Mouse (Mus musculus) limb, embryonic 13.5 days (tissue): ENCODE measurements at regions not wholly inside any gene's neighbourhood (a gene's known extent, or its start where the extent isn't known, plus 50 kb on each side); places are given as distances from the start of the nearest gene placed in this dataset.
A peak's percentile ranks its signal among the peaks of the same experiment; 100 is the strongest.

ENCODE experiments used
- ATAC-seq: fragments of 200-750 bp; cut with Nextera tagmentation; 2 replicates; pipeline ENCODE4 v1.8.0; 2017; ENCODE audit warnings: low read depth, moderate number of reproducible peaks, moderate TSS enrichment; ENCODE audit not compliant: low FRiP score
- H3K27ac ChIP-seq: fragments of 300-500 bp; sonication (generic); 2 replicates; pipeline ENCODE4 v1.5.1; 2015; ENCODE audit warnings: inconsistent platforms, mild to moderate bottlenecking, moderate library complexity
- H3K27me3 ChIP-seq: fragments of 300-500 bp; sonication (generic); 2 replicates; pipeline ENCODE4 v1.6.1; 2015; ENCODE audit warnings: mild to moderate bottlenecking, inconsistent platforms
- H3K36me3 ChIP-seq: fragments of 300-500 bp; sonication (generic); 2 replicates; pipeline ENCODE4 v1.6.1; 2015; ENCODE audit warnings: inconsistent platforms, mild to moderate bottlenecking, moderate library complexity
- H3K4me1 ChIP-seq: fragments of 300-500 bp; sonication (generic); 2 replicates; pipeline ENCODE4 v1.6.1; 2015; ENCODE audit warnings: inconsistent platforms
- H3K4me2 ChIP-seq: fragments of 300-500 bp; sonication (generic); replicated peaks from 2 replicates; pipeline ENCODE4 v1.6.1; 2015; ENCODE audit warnings: inconsistent platforms, mild to moderate bottlenecking, moderate library complexity
- H3K4me3 ChIP-seq: fragments of 300-500 bp; sonication (generic); 2 replicates; pipeline ENCODE4 v1.5.1; 2015; ENCODE audit warnings: moderate library complexity, mild to moderate bottlenecking, inconsistent platforms
- H3K9ac ChIP-seq: fragments of 300-500 bp; sonication (generic); 2 replicates; pipeline ENCODE4 v1.6.1; 2015; ENCODE audit warnings: mild to moderate bottlenecking, inconsistent platforms
- H3K9me3 ChIP-seq: fragments of 300-500 bp; sonication (generic); 2 replicates; pipeline ENCODE4 v1.6.1; 2016; ENCODE audit warnings: inconsistent platforms
- WGBS: fragments of 180-500 bp; shearing (Covaris S2); methylation state at CpG from one replicate; pipeline ENCODE4 v1.1.7; 2015; 5-methylcytosine and 5-hydroxymethylcytosine counted together

DNA sequence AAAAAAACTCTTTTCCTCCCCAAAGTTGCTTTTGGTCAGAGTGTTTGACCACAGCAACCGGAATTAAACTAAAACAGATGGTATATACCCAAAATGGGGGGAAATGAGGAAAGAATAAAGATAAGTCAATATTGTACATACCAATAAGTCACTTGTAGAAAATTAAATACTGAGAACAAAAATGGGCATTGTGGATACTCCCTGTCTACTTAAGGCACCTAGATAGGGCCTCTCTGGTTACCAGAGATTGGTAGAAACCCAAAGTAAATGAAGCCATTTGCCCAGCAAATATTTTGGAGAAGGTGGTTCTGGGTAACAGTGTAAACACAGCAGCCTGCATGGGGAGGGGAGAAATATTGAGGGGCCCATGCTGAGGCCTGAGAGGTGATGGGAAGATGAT, 237.3 kb downstream of the Wdr11 start:
- H3K4me2 ChIP-seq: no peak overlapping the region
- ATAC-seq: no peak
- H3K36me3 ChIP-seq: no peaks in the 10 kb centered on the region
- H3K27me3 ChIP-seq: peaks cover 7% of the 10 kb centered on the region
- H3K4me1 ChIP-seq: peaks cover 28% of the 10 kb centered on the region
- no peaks in the 10 kb centered on the region for H3K9me3 ChIP-seq
- WGBS: 57% methylated on average over 1 of the region's 1 CpGs
- no peak overlapping the region for H3K4me3 ChIP-seq
- H3K9ac ChIP-seq: no peak overlapping the region
- H3K27ac ChIP-seq: no peak overlapping the region

DNA sequence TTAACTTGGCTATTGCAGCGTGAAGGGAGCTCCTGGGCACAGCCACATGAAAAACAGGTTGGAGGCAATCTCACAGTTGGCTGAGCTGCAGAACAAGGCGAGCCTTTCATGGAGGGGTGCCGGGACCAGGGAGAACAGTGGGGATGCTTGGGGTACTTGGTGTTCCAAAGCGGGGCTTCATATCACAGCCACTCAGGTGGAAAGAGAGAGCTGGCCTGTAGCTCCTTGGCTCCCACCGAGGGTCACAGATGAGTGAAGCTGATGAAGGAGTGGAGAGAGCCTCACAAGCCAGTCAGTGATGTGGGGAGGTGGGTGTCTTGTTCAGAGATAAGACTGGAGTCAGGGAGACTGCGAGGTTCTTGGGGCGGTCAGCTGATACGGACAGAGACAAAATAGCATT, 241.2 kb downstream of the Wdr11 start:
- Histone ChIP-seq H3K36me3 (no peaks in the 10 kb centered on the region), H3K4me3 (no peak overlapping the region), H3K4me1 (peaks cover 11% of the 10 kb centered on the region), H3K4me2 (no peak overlapping the region), H3K9ac (no peak overlapping the region), H3K27ac (no peak overlapping the region), H3K9me3 (no peaks in the 10 kb centered on the region), H3K27me3 (no peaks in the 10 kb centered on the region)
- WGBS: 84% methylated on average over 8 of the region's 8 CpGs
- no peak for ATAC-seq

DNA sequence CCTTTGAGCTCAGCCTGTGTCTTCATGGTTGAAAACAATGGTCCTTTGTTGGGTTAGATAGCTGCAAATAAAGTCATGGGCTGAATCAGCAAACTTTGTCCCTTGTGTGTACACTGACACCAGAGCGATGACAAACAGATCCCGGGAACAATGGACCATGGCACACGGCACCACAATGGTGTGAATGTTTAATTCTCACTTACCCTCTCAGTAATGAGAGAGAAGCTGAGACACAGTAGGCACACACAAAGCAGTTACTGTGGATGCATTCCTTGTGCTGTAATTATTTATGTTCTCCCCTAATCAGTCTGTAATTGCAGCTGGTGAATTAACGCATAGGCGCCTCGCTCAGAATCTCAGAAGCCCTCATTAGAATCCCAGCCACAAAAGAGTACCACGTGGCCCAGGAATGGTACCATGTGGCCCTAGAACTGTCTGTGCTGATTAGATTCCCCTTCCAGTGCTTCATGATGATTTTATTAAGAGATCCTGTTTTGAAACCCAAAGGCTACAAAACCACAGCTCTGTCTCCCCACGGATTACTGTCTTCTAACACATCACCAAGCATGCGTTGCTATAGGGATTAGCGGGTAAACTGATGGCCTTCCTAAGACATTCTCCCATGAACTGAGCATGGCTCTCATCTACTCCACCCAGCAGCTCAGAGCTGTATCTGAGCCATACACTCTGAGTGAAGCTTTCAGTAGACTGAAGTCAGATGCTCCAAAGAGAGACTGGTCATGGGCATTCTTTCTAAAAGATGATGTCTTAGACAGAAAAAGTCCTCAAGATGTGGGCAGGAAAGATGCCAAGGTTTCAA, 250.8 kb downstream of the Wdr11 start:
- 0 out of 2 replicates have a peak, but pooled peaks cover 3% of the 10 kb centered on the region for H3K27me3 ChIP-seq
- H3K4me1 ChIP-seq: peaks cover 9% of the 10 kb centered on the region
- H3K27ac ChIP-seq: no peak overlapping the region
- ATAC-seq: no peak
- H3K36me3 ChIP-seq: no peaks in the 10 kb centered on the region
- H3K9ac ChIP-seq: no peak overlapping the region
- H3K4me3 ChIP-seq: no peak overlapping the region
- WGBS: 69% methylated on average over 10 of the region's 10 CpGs
- H3K9me3 ChIP-seq: no peaks in the 10 kb centered on the region
- H3K4me2 ChIP-seq: no peak overlapping the region

- no peaks in the 10 kb centered on the region for H3K9me3 ChIP-seq
- no peak for ATAC-seq
- 0 out of 2 replicates have a peak, but pooled peaks cover 3% of the 10 kb centered on the region for H3K27me3 ChIP-seq
- WGBS: 60% methylated on average over 5 of the region's 5 CpGs
- no peaks in the 10 kb centered on the region for H3K36me3 ChIP-seq
- no peak overlapping the region for H3K4me3 ChIP-seq
- no peak overlapping the region for H3K9ac ChIP-seq
- H3K27ac ChIP-seq: no peak overlapping the region
- no peak overlapping the region for H3K4me2 ChIP-seq
- peaks cover 9% of the 10 kb centered on the region for H3K4me1 ChIP-seq
These were observed 255.5 kb downstream of the Wdr11 start for GRCm38 (mm10) chr7:129847136-129847535.

- H3K4me2 ChIP-seq: no peak overlapping the region
- peaks cover 7% of the 10 kb centered on the region; the same call in 1 of the 2 replicates for H3K4me1 ChIP-seq
- no peaks in the 10 kb centered on the region for H3K27me3 ChIP-seq
- no peak overlapping the region for H3K4me3 ChIP-seq
- H3K36me3 ChIP-seq: no peaks in the 10 kb centered on the region
- no peak for ATAC-seq
- 47% methylated on average over 7 of the region's 7 CpGs for WGBS
- H3K27ac ChIP-seq: no peak overlapping the region
- H3K9me3 ChIP-seq: no peaks in the 10 kb centered on the region
- H3K9ac ChIP-seq: no peak overlapping the region
These were observed 261.9 kb downstream of the Wdr11 start for GRCm38 (mm10) chr7:129853596-129853995.

GRCm38 (mm10) chr7:129854942-129855341, 263.3 kb downstream of the Wdr11 start:
- no peak for ATAC-seq
- Histone ChIP-seq H3K36me3 (no peaks in the 10 kb centered on the region), H3K27me3 (no peaks in the 10 kb centered on the region), H3K27ac (no peak overlapping the region), H3K9ac (no peak overlapping the region), H3K4me3 (no peak overlapping the region), H3K9me3 (no peaks in the 10 kb centered on the region), H3K4me2 (no peak overlapping the region), H3K4me1 (peaks cover 7% of the 10 kb centered on the region)
- 70% methylated on average over 2 of the region's 2 CpGs for WGBS

DNA sequence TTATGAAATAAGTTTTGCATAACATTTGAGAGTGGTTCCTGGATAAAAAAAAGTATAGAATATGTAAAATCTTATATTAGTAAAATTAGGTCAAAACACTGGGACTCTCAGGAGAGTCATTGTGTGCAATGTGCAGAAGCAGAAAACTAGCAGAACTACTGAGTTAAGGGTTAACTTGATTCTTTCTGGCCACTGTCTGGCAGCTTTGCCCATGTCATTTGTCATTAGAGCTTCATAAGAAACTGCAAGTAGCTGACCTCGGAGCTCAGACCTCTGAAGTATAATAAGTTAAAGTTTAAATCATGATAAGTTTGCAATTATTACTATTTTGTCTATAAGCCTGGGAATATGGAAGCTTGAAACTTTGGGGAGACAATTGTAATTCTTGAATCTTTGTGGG, 271.3 kb downstream of the Wdr11 start:
- no peak for ATAC-seq
- Histone ChIP-seq H3K27ac (no peak overlapping the region), H3K9me3 (no peaks in the 10 kb centered on the region), H3K4me1 (no peaks in the 10 kb centered on the region; the same call in 1 of the 2 replicates), H3K4me2 (no peak overlapping the region), H3K9ac (no peak overlapping the region), H3K27me3 (no peaks in the 10 kb centered on the region), H3K4me3 (no peak overlapping the region), H3K36me3 (no peaks in the 10 kb centered on the region)
- WGBS: 31% methylated on average over 1 of the region's 1 CpGs

DNA sequence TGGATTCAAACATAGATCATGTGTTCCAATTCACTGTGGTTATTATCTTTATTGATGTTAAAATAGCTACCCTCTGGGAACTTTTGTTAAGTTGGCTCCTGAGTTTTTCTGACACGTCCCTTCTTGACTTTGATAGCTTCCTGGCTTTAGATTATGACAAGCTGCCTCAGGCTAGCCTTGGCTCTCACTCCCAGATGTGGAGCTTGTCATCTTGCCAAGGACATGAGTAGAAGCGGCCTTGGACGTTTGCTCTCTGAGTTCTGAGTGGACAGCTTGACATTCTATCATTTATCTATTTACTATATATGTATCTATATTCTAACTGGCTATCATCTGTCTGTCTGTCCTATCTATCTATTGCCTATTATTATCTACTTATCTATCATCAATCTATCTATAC, 273.9 kb downstream of the Wdr11 start:
- Histone ChIP-seq H3K27me3 (no peaks in the 10 kb centered on the region), H3K9ac (no peak overlapping the region), H3K9me3 (no peaks in the 10 kb centered on the region), H3K4me2 (no peak overlapping the region), H3K4me1 (no peaks in the 10 kb centered on the region), H3K4me3 (no peak overlapping the region), H3K36me3 (no peaks in the 10 kb centered on the region), H3K27ac (no peak overlapping the region)
- WGBS: 71% methylated on average over 3 of the region's 3 CpGs
- no peak for ATAC-seq

- Histone ChIP-seq H3K27me3 (peaks cover 3% of the 10 kb centered on the region; the same call in 1 of the 2 replicates), H3K4me2 (0 out of 2 replicates have a peak overlapping the region, but pooled peaks have one; percentile 9), H3K9ac (no peak overlapping the region), H3K36me3 (no peaks in the 10 kb centered on the region), H3K27ac (peak overlapping the region; percentile 76), H3K4me1 (peaks cover 40% of the 10 kb centered on the region), H3K4me3 (no peak overlapping the region), H3K9me3 (no peaks in the 10 kb centered on the region)
- WGBS: 47% methylated on average over 11 of the region's 11 CpGs
- peak; percentile 65 for ATAC-seq
These were observed 280.6 kb downstream of the Wdr11 start for GRCm38 (mm10) chr7:129872208-129872790.

GRCm38 (mm10) chr7:129876202-129876851, 284.7 kb downstream of the Wdr11 start:
- peak overlapping the region; percentile 45; the same call in 1 of the 2 replicates for H3K27ac ChIP-seq

GRCm38 (mm10) chr7:129876852-129877223, 285.2 kb downstream of the Wdr11 start:
- H3K9ac ChIP-seq: no peak overlapping the region
- no peaks in the 10 kb centered on the region for H3K9me3 ChIP-seq
- no peak overlapping the region for H3K27ac ChIP-seq
- H3K4me1 ChIP-seq: peaks cover 42% of the 10 kb centered on the region
- no peak overlapping the region for H3K4me3 ChIP-seq
- no peaks in the 10 kb centered on the region for H3K36me3 ChIP-seq
- H3K4me2 ChIP-seq: no peak overlapping the region
- no peak for ATAC-seq
- peaks cover 3% of the 10 kb centered on the region; the same call in 1 of the 2 replicates for H3K27me3 ChIP-seq

More at GRCm38 (mm10) chr7:129876202-129876851, 284.7 kb downstream of the Wdr11 start:
- 44% methylated on average over 7 of the region's 7 CpGs for WGBS
- H3K36me3 ChIP-seq: no peaks in the 10 kb centered on the region
- peaks cover 42% of the 10 kb centered on the region for H3K4me1 ChIP-seq
- no peak for ATAC-seq
- H3K27me3 ChIP-seq: peaks cover 3% of the 10 kb centered on the region; the same call in 1 of the 2 replicates
- no peak overlapping the region for H3K4me2 ChIP-seq
- H3K9me3 ChIP-seq: no peaks in the 10 kb centered on the region
- no peak overlapping the region for H3K4me3 ChIP-seq
- no peak overlapping the region for H3K9ac ChIP-seq

DNA sequence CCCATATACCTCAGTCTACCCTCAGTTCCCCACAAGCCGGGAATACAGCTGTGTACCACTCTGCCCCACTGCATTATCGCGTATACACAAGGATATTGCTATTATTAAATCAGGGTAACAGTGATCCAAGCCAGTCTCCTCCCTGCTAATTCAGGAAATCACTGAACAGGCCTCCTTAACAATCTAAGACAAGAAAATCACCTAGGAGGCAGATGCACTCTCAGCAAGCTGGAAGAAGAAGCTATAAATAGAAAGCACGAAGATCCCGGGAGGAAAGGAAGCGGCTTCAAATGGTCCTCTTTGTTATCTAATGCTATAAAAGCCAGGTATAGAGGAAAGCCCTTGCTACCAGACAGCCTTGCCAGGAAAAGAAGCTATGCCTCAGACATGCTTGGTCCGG, 304.6 kb downstream of the Wdr11 start:
- 75% methylated on average over 7 of the region's 7 CpGs for WGBS
- Histone ChIP-seq H3K4me1 (peaks cover 20% of the 10 kb centered on the region), H3K9ac (no peak overlapping the region), H3K36me3 (no peaks in the 10 kb centered on the region), H3K27ac (no peak overlapping the region), H3K9me3 (0 out of 2 replicates have a peak, but pooled peaks cover 5% of the 10 kb centered on the region), H3K27me3 (no peaks in the 10 kb centered on the region), H3K4me3 (no peak overlapping the region), H3K4me2 (no peak overlapping the region)
- ATAC-seq: no peak
